Mouse (Mus musculus) liver, embryonic 14.5 days (tissue): ENCODE measurements at regions not wholly inside any gene's neighbourhood (a gene's known extent, or its start where the extent isn't known, plus 50 kb on each side); places are given as distances from the start of the nearest gene placed in this dataset.

Experiments
- CTCF ChIP-seq: IDR thresholded peaks from 2 replicates; pipeline ENCODE4 v1.5.1; 2016; ENCODE audit warnings: antibody characterized with exemption, low read depth, control low read depth
- EP300 ChIP-seq: IDR thresholded peaks from 2 replicates; pipeline ENCODE4 v1.6.1; 2016; ENCODE audit warnings: antibody characterized with exemption, low read depth

DNA sequence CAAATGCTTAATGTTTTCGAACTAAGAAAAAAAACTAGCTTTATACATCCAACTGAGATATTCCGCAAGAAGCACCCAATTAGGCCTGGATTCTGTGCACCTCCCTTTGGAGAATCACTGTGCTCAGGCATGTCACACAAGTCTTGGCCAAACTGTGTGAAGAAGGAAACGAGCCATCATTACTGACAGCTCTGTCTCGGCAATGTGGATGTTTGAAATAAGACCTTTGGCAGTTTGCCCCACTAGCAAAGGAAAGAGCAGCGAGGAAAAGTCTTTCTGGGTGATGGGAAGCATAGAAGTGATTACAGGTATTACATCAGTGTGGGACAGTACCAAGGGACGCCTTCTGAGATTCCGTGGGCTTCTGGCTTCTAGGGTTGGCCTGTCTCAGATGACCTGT, 112.6 kb upstream of the Gnao1 start:
- TF ChIP-seq CTCF (no peak), EP300 (no peak)
